Mouse (Mus musculus) adrenal gland, adult 18-20 months (tissue): Measurements from ENCODE around the gene Bend6. TPM values are rescaled to one million over a fixed set of nuclear protein-coding genes. Genes with fewer than 3 reads are reported as not detected.

ENCODE experiments used
- DNase-seq, 2 experiments: peaks; one replicate each; pipeline ENCODE4 v3.0.0; 2021 to 2022; ENCODE audit warnings: low spot score in 2 of 2
- total RNA-seq, 2 experiments: library from RNA; stranded (reverse); gene quantifications; 1 replicate in 1 of 2; 2 replicates in 1 of 2; pipeline ENCODE4 v1.2.3; 2021

Gene Bend6
- total RNA-seq, 2 experiments from 2014 or later: 0.83 to 1.2 TPM

DNA sequence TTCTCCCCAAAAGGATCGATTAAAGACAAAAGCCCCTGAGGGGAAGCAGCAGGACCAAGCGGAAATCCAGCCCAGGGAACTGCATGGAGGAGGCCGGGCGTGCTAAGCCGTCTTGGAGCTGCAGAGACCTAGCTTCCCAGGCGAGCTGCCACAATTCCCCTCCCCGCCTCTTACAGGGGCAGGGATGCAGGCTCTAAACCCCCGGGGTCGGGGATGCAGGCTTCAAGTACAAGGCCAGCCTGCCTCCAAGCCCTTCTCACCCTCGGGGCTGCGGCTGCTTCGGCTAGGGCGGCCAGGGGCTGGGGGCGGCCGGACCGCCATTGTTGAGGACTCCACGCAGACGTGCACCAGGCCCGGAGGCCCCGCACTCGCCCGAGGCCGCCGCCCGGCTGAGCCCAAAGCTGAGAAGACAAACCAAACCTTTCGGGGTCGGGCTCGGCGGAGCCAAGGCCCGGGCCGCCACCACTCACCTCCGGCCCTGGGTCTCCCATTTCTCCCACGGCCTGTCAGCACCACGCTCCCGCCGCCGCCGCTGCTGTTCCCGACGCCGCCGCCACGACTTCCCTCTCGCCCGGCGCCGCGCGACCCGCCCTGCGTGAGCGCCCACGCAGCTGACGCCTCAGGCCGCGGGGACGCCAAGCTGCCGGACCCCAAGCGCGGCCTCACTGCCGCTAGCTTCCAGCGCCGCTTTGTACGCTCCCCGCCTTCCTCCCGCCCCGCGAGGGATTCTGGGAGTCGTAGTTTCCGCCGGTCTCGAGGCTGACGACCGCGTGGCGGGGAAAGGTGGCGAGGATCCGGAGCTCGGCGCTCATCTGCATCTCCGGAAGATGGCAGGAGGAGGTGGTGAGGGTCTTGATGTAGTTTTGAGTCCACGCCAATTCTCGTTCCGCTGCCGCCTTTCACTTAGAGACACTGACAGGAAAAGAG is 93.5 kb downstream of the Bend6 start, which contains the start of gene Zfp451:
TSS of gene Zfp451 (minus strand) at position 728 of the 927 bp plus-strand sequence.
- peak; percentile 87 to 89 for DNase-seq

DNA sequence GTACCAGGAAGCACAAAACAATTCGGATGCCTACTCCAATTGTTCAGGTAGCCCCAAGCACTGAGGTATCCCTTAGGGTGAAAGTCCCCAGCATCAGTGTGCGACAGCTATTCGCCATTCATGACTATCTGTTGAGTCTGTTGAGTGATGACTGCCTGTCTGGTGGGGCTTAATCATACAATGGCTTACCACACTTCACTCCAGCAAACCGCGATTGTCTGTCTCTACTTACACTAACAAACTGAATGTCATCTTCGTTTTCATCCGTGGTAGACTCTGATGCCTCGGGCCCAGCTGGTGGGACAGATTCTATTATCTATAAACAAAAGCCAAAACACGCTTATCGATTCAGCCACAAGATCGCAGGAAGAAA is 94.1 kb downstream of the Bend6 start:
- no peak for DNase-seq

GRCm38 (mm10) chr1:33803323-33803722 is 104.3 kb downstream of the Bend6 start:
- no peak for DNase-seq

Other genes starting within 250 kb of the Bend6 start
- gene Prim2, start 238.0 kb downstream of the Bend6 start, total RNA-seq: 1 to 10 TPM; 3.7 to 4.9 TPM
- 10 to 100 TPM in 1 of 2 experiments, 1 to 10 TPM in 1; 8.3 to 13.5 TPM for gene Rab23, start 187.9 kb downstream of the Bend6 start, total RNA-seq
- gene Bag2, start 150.0 kb downstream of the Bend6 start, total RNA-seq: 10 to 100 TPM; 15.7 to 17.9 TPM
- gene Zfp451, start 93.2 kb downstream of the Bend6 start, total RNA-seq: 10 to 100 TPM; 30.8 to 32.8 TPM
- gene Dst, start 409 bp upstream of the Bend6 start, total RNA-seq: 100 to 1,000 TPM; 123 to 171 TPM